Mouse (Mus musculus) liver, adult 2 months (tissue): ENCODE data around the gene Cmas. TPM values are rescaled to one million over a fixed set of nuclear protein-coding genes. Genes with fewer than 3 reads are reported as not detected.

Experiments used
- DNase-seq: peaks from one replicate; pipeline ENCODE4 v3.0.0-alpha.2; 2011; ENCODE audit warnings: low read depth, low spot score; ENCODE audit errors: extremely low read depth
- H3K27ac ChIP-seq: fragments of 200-500 bp; replicated peaks from 2 replicates; pipeline ENCODE4 v1.5.1; 2012; ENCODE audit warnings: low read depth, mild to moderate bottlenecking, control low read depth, inconsistent platforms, low read length; ENCODE audit not compliant: insufficient read depth
- H3K27me3 ChIP-seq: fragments of 200-500 bp; 2 replicates; pipeline ENCODE4 v1.6.1; 2012; ENCODE audit warnings: mild to moderate bottlenecking, moderate library complexity, low read length, inconsistent platforms; ENCODE audit not compliant: control insufficient read depth, insufficient read depth
- H3K36me3 ChIP-seq: fragments of 200-500 bp; 2 replicates; pipeline ENCODE4 v1.6.1; 2012; ENCODE audit warnings: low read length, inconsistent platforms; ENCODE audit not compliant: control insufficient read depth, insufficient read depth
- H3K4me1 ChIP-seq: fragments of 200-500 bp; 2 replicates; pipeline ENCODE4 v1.6.1; 2011; ENCODE audit warnings: low read length; ENCODE audit not compliant: control insufficient read depth, insufficient read depth
- H3K4me3 ChIP-seq: fragments of 200-500 bp; 2 replicates; pipeline ENCODE4 v1.5.1; 2011; ENCODE audit warnings: low read depth, mild to moderate bottlenecking, control low read depth, low read length, moderate library complexity; ENCODE audit not compliant: insufficient read depth
- H3K79me2 ChIP-seq: fragments of 200-500 bp; 2 replicates; pipeline ENCODE4 v1.6.1; 2012; ENCODE audit warnings: inconsistent platforms, mild to moderate bottlenecking, low read length, moderate library complexity; ENCODE audit not compliant: control insufficient read depth, insufficient read depth
- H3K9ac ChIP-seq: fragments of 200-500 bp; 2 replicates; pipeline ENCODE4 v1.6.1; 2012; ENCODE audit warnings: low read depth, mild to moderate bottlenecking, control low read depth, inconsistent platforms, low read length
- CTCF ChIP-seq: fragments of 200-500 bp; IDR thresholded peaks from 2 replicates; pipeline ENCODE4 v1.5.1; 2011; ENCODE audit warnings: low read depth, low read length, control low read depth
- POLR2A ChIP-seq: fragments of 200-500 bp; IDR thresholded peaks from 2 replicates; pipeline ENCODE4 v1.6.1; 2011; ENCODE audit warnings: low read length, control low read depth; ENCODE audit not compliant: insufficient read depth; ENCODE audit errors: extremely low read depth
- WGBS: fragments of 180-500 bp; shearing (Covaris S2); methylation state at CpG from one replicate; pipeline ENCODE4 v1.1.7; 2018; 5-methylcytosine and 5-hydroxymethylcytosine counted together
- polyA plus RNA-seq: library from polyadenylated mRNA; depleted of rRNA; stranded (reverse); fragments of >200 nt; gene quantifications from 2 replicates; pipeline ENCODE4 v1.2.3, GENCODE M21; 2012
- total RNA-seq: library from RNA; depleted of rRNA; stranded (reverse); fragments of >200 nt; gene quantifications from 2 replicates; pipeline ENCODE4 v1.2.3, GENCODE M21; 2014

Gene Cmas
- total and polyA plus RNA-seq, 2 experiments: 14.1 to 40.1 TPM

DNA sequence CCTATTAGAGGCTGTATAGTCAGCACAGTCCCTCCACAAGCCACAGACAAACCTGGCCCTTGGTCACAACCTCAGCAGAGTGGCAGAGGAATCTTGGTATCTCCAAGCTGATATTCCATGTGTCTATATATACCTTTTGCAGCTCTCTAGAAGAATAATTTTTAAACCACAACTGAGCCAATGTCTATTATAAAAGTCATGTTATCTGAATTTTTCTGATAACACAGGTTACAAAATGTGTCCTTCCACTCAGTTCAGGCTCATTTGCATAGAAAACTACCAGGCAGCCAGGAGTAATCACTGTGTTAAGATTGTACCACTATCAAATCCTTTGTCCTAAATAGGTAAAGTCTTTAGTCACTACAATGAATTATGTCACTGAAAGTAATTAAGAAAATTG lies 47.9 kb downstream of the Cmas start, which contains the start of gene Sult6b2:
Gene Sult6b2, minus strand, starts transcription at position 101 of the 400 bp plus-strand sequence.
- no peaks in the 10 kb centered on the region for H3K27me3 ChIP-seq
- H3K9ac ChIP-seq: no peak within 1 kb of the TSS
- DNase-seq: no peak
- no peak within 1 kb of the TSS for H3K4me3 ChIP-seq
- no peaks in the 10 kb centered on the region for H3K36me3 ChIP-seq
- TF ChIP-seq CTCF (no peak), POLR2A (no peak)
- no peak within 1 kb of the TSS for H3K27ac ChIP-seq
- no peaks in the 10 kb centered on the region for H3K79me2 ChIP-seq
- H3K4me1 ChIP-seq: peaks cover 6% of the 10 kb centered on the region; the same call in 1 of the 2 replicates

DNA sequence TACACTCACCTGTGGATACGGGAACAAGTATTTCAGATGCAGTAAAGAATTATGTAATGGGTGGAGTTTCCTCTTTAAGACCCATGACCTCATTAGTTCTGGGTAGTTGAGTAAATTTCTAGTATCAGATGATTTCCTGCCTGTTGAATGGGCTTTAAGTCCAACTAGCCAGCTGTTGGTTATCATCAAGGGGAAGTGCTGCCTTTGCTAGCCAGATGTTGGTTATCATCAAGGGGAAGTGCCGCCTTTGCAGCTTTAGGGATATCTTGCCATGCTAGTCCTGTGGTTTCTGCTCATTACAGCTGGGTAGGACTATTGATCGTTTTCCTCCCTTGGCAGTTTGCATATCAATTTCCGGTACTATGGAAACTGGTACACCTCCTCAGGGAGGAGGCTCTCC lies 49.8 kb downstream of the Cmas start:
- Histone ChIP-seq H3K27ac (no peak overlapping the region), H3K36me3 (no peaks in the 10 kb centered on the region), H3K4me3 (no peak overlapping the region), H3K27me3 (no peaks in the 10 kb centered on the region), H3K79me2 (no peaks in the 10 kb centered on the region), H3K4me1 (peaks cover 6% of the 10 kb centered on the region; the same call in 1 of the 2 replicates), H3K9ac (no peak overlapping the region)
- WGBS: 61% methylated on average over 4 of the region's 4 CpGs
- DNase-seq: no peak
- no peak for TF ChIP-seq POLR2A
- TF ChIP-seq CTCF: no peak

DNA sequence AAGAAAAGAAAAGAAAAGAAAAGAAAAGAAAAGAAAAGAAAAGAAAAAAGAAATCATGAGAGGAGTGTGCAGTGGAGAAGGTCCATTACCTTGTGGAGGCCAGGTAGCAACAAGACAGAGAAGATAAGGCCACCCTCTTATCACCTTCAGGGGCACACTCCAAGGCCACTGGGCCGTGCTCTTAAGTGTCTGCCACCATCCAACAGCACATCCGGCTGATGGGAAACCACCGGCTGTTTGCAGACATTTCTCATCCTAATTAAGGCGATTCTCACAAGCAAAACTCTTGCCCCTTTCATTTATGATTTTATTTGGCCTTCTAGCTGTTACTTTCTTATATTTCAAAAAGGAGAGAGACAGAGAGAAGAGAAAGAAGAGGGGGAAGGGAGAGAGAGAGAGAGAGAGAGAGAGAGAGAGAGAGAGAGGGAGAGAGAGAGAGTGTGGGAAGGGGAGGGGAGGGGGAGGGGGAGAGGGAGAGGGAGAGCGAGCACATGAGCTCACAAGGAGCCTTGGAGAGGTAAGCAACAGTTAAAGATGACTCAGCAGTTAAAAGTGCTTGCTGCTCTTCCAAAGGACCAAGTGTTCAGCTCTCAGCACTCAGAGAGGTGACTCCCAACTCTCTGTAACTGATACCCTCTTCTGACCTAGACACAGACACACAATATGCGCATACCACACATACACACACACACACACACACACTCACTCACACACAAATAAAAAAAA lies 53.0 kb downstream of the Cmas start:
- TF ChIP-seq CTCF (no peak), POLR2A (no peak)
- Histone ChIP-seq H3K9ac (no peak overlapping the region), H3K36me3 (no peaks in the 10 kb centered on the region), H3K4me1 (no peaks in the 10 kb centered on the region), H3K4me3 (no peak overlapping the region), H3K27me3 (no peaks in the 10 kb centered on the region), H3K27ac (no peak overlapping the region), H3K79me2 (no peaks in the 10 kb centered on the region)
- WGBS: 69% methylated on average over 6 of the region's 6 CpGs
- DNase-seq: no peak

DNA sequence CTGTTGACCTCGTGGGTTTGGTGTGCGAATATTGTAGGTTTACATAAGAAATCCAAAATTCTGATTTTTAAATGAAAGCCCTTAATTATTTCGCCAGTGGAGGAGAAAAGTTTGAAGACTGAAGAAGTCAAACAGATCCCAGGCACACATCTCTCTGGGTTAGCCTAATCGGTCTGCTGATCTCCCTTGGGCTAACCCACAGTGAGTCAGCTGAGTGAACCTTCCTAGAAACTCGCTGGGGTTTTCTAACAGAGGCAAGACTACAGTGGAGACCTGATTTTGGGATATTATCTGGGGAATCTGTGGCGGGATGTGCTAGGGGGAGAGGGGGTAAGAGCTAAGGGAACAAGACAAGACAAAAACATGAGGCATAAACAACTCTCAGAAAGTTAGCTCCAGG lies 53.8 kb downstream of the Cmas start:
- Histone ChIP-seq H3K9ac (no peak overlapping the region), H3K4me1 (peaks cover 1% of the 10 kb centered on the region; the same call in 1 of the 2 replicates), H3K27me3 (no peaks in the 10 kb centered on the region), H3K27ac (no peak overlapping the region), H3K79me2 (no peaks in the 10 kb centered on the region), H3K36me3 (no peaks in the 10 kb centered on the region), H3K4me3 (no peak overlapping the region)
- TF ChIP-seq POLR2A (no peak), CTCF (no peak)
- 74% methylated on average over 6 of the region's 6 CpGs for WGBS
- DNase-seq: no peak

DNA sequence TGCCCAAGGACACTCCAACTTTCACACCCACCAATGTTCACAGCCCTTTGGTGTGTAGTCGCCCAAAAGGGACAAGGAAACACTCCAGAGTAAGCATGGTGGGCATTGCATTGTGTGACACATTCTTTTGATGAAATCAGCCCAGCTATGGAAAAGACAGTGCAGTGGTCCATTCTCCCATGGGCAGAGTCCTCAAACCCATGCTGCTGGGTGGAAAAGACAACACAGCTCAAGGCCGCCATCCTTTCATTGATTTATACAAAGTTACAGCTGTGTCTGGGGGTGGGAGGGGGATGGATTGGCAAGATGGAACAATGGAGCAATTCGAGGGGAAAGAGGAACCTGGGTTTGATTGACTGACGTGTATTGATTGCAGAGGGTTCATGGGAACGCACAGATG lies 56.5 kb downstream of the Cmas start:
- Histone ChIP-seq H3K4me3 (no peak overlapping the region), H3K4me1 (peaks cover 1% of the 10 kb centered on the region; the same call in 1 of the 2 replicates), H3K27ac (no peak overlapping the region), H3K27me3 (no peaks in the 10 kb centered on the region), H3K79me2 (no peaks in the 10 kb centered on the region), H3K9ac (no peak overlapping the region), H3K36me3 (no peaks in the 10 kb centered on the region)
- no peak for DNase-seq
- 69% methylated on average over 5 of the region's 5 CpGs for WGBS
- no peak for TF ChIP-seq CTCF
- TF ChIP-seq POLR2A: no peak

DNA sequence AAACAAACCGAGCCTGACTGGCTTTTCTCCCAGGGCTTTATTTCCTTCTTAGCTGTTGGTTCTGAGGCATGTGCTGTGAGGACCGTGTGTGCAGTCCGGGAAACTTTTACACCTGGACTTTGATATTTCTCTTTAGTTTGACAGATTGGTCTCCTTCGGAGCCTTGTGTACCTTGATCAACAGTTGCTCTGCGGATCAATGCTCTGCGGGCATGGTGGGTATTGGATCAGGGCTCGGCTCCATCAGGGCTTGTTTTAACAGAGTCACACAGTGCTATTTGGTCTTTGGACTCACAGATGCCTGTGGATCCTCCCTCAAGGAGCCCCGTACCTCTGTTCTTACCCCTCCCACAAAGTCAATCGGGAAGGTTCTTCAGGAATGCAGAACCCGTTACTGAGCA lies 57.5 kb downstream of the Cmas start:
- Histone ChIP-seq H3K27me3 (no peaks in the 10 kb centered on the region), H3K9ac (no peak overlapping the region), H3K4me1 (peaks cover 1% of the 10 kb centered on the region; the same call in 1 of the 2 replicates), H3K36me3 (no peaks in the 10 kb centered on the region), H3K27ac (peak overlapping the region; percentile 27; the same call in 1 of the 2 replicates), H3K79me2 (no peaks in the 10 kb centered on the region), H3K4me3 (no peak overlapping the region)
- 18% methylated on average over 10 of the region's 10 CpGs for WGBS
- TF ChIP-seq CTCF (no peak), POLR2A (no peak)
- peak; percentile 87 for DNase-seq
